Mouse (Mus musculus): ENCODE data around the gene Nhp2. TPM values are rescaled to one million over a fixed set of nuclear protein-coding genes. Genes with fewer than 3 reads are reported as not detected.
"Not testable (repeated sequence)": the region's sequence is repeated elsewhere in the genome, so short reads cannot be mapped to it uniquely, and the experiment has no call there.

The Nhp2 gene
- polyA plus RNA-seq, 1 experiment from 2014 or later, result 122 TPM

GRCm38 (mm10) chr11:51609266-51609909, 10.1 kb upstream of the Nhp2 start:
- Histone ChIP-seq H3K27me3 (replicated peaks) (no peaks in the 10 kb centered on the region), H3K9me3 (no peaks in the 10 kb centered on the region), H3K4me3 (no peak overlapping the region), H3K4me1 (peaks cover 9% of the 10 kb centered on the region), H3K36me3 (peaks cover 8% of the 10 kb centered on the region), H3K4me2 (replicated peaks) (no peak overlapping the region), H3K9ac (no peak overlapping the region), H3K27ac (no peak overlapping the region)
- WGBS, result 86% methylated on average over 3 of the region's 3 CpGs
- no peak for ATAC-seq (ENCODE audit: low FRiP score, low read depth)

GRCm38 (mm10) chr11:51609940-51610339, 9.6 kb upstream of the Nhp2 start:
- H3K27ac ChIP-seq; ATAC-seq (ENCODE audit: low FRiP score, low read depth); H3K9ac ChIP-seq; H3K36me3 ChIP-seq; H3K4me3 ChIP-seq; H3K9me3 ChIP-seq; H3K4me1 ChIP-seq; H3K4me2 ChIP-seq (replicated peaks); H3K27me3 ChIP-seq (replicated peaks): not testable (repeated sequence)
- WGBS, result 89% methylated on average over 5 of the region's 5 CpGs

- WGBS, result 84% methylated on average over 8 of the region's 8 CpGs
- no peaks in the 10 kb centered on the region for H3K27me3 ChIP-seq (replicated peaks)
- H3K36me3 ChIP-seq, result no peaks in the 10 kb centered on the region
- no peak overlapping the region for H3K4me3 ChIP-seq
- ATAC-seq (ENCODE audit: low FRiP score, low read depth), result no peak
- no peaks in the 10 kb centered on the region for H3K9me3 ChIP-seq
- H3K4me1 ChIP-seq, result peaks cover 8% of the 10 kb centered on the region; the same call in 1 of the 2 replicates
- no peak overlapping the region for H3K4me2 ChIP-seq (replicated peaks)
- H3K9ac ChIP-seq, result no peak overlapping the region
- no peak overlapping the region for H3K27ac ChIP-seq
Observed at GRCm38 (mm10) chr11:51614256-51614655, 5.3 kb upstream of the Nhp2 start.

- H3K4me1 ChIP-seq, result peaks cover 10% of the 10 kb centered on the region
- WGBS, result 55% methylated on average over 7 of the region's 7 CpGs
- no peak overlapping the region for H3K27ac ChIP-seq
- H3K36me3 ChIP-seq, result no peaks in the 10 kb centered on the region
- H3K4me2 ChIP-seq (replicated peaks), result peak overlapping the region; percentile 59
- no peak for ATAC-seq (ENCODE audit: low FRiP score, low read depth)
- H3K9ac ChIP-seq, result peak overlapping the region; percentile 42; the same call in 1 of the 2 replicates
- 0 out of 2 replicates have a peak overlapping the region, but pooled peaks have one; percentile 24 for H3K4me3 ChIP-seq
- no peaks in the 10 kb centered on the region for H3K9me3 ChIP-seq
- no peaks in the 10 kb centered on the region for H3K27me3 ChIP-seq (replicated peaks)
Observed at GRCm38 (mm10) chr11:51615129-51615528, 4.4 kb upstream of the Nhp2 start.

GRCm38 (mm10) chr11:51615601-51616000, 3.9 kb upstream of the Nhp2 start:
- H3K4me3 ChIP-seq, result peak overlapping the region; percentile 24
- H3K27ac ChIP-seq, result no peak overlapping the region
- ATAC-seq (ENCODE audit: low FRiP score, low read depth), result 0 out of 2 replicates have a peak, but pooled peaks have one; percentile 14

GRCm38 (mm10) chr11:51616113-51616512, 3.4 kb upstream of the Nhp2 start:
- H3K4me3 ChIP-seq, result not testable (repeated sequence)

More at GRCm38 (mm10) chr11:51615601-51616000, 3.9 kb upstream of the Nhp2 start:
- Histone ChIP-seq H3K4me1 (peaks cover 14% of the 10 kb centered on the region), H3K4me2 (replicated peaks) (peak overlapping the region; percentile 59), H3K9me3 (no peaks in the 10 kb centered on the region), H3K27me3 (replicated peaks) (no peaks in the 10 kb centered on the region), H3K36me3 (no peaks in the 10 kb centered on the region), H3K9ac (peak overlapping the region; percentile 42; the same call in 1 of the 2 replicates)
- WGBS, result 6% methylated on average over 14 of the region's 14 CpGs

GRCm38 (mm10) chr11:51617693-51618092, 1.8 kb upstream of the Nhp2 start:
- peaks cover 10% of the 10 kb centered on the region for H3K36me3 ChIP-seq

More at GRCm38 (mm10) chr11:51616113-51616512, 3.4 kb upstream of the Nhp2 start:
- not testable (repeated sequence) for H3K9ac ChIP-seq; ATAC-seq (ENCODE audit: low FRiP score, low read depth); H3K27ac ChIP-seq; H3K36me3 ChIP-seq; H3K27me3 ChIP-seq (replicated peaks); H3K9me3 ChIP-seq
- Histone ChIP-seq H3K4me1 (peaks cover 20% of the 10 kb centered on the region), H3K4me2 (replicated peaks) (peak overlapping the region; percentile 59)
- WGBS, result 96% methylated on average over 7 of the region's 7 CpGs

GRCm38 (mm10) chr11:51618894-51619408, 584 bp upstream of the Nhp2 start:
- Histone ChIP-seq H3K27me3 (replicated peaks) (no peaks in the 10 kb centered on the region), H3K4me3 (peak overlapping the region; percentile 84), H3K9ac (peak overlapping the region; percentile 17; the same call in 1 of the 2 replicates), H3K4me2 (replicated peaks) (peak overlapping the region; percentile 84), H3K36me3 (peaks cover 22% of the 10 kb centered on the region), H3K27ac (no peak overlapping the region), H3K4me1 (peaks cover 20% of the 10 kb centered on the region), H3K9me3 (no peaks in the 10 kb centered on the region)
- 54% methylated on average over 8 of the region's 8 CpGs for WGBS
- no peak for ATAC-seq (ENCODE audit: low FRiP score, low read depth)

More at GRCm38 (mm10) chr11:51617693-51618092, 1.8 kb upstream of the Nhp2 start:
- Histone ChIP-seq H3K27me3 (replicated peaks) (no peaks in the 10 kb centered on the region), H3K9ac (no peak overlapping the region), H3K27ac (no peak overlapping the region), H3K4me1 (peaks cover 20% of the 10 kb centered on the region), H3K4me3 (no peak overlapping the region), H3K9me3 (no peaks in the 10 kb centered on the region), H3K4me2 (replicated peaks) (no peak overlapping the region)
- 7% methylated on average over 4 of the region's 4 CpGs for WGBS
- no peak for ATAC-seq (ENCODE audit: low FRiP score, low read depth)

GRCm38 (mm10) chr11:51620084-51620483, 549 bp downstream of the Nhp2 start:
- no peak for ATAC-seq (ENCODE audit: low FRiP score, low read depth)
- peak overlapping the region; percentile 84 for H3K4me3 ChIP-seq
- H3K4me1 ChIP-seq, result peaks cover 20% of the 10 kb centered on the region
- peak overlapping the region; percentile 84 for H3K4me2 ChIP-seq (replicated peaks)
- 3% methylated on average over 11 of the region's 11 CpGs for WGBS
- H3K9me3 ChIP-seq, result no peaks in the 10 kb centered on the region
- H3K27ac ChIP-seq, result no peak overlapping the region
- H3K36me3 ChIP-seq, result peaks cover 33% of the 10 kb centered on the region
- H3K27me3 ChIP-seq (replicated peaks), result no peaks in the 10 kb centered on the region
- peak overlapping the region; percentile 72 for H3K9ac ChIP-seq

- WGBS, result 98% methylated on average over 2 of the region's 2 CpGs
- Histone ChIP-seq H3K36me3 (peaks cover 50% of the 10 kb centered on the region), H3K9ac (no peak overlapping the region), H3K4me2 (replicated peaks) (no peak overlapping the region), H3K4me3 (no peak overlapping the region), H3K27ac (no peak overlapping the region), H3K27me3 (replicated peaks) (no peaks in the 10 kb centered on the region), H3K4me1 (peaks cover 12% of the 10 kb centered on the region), H3K9me3 (no peaks in the 10 kb centered on the region)
- ATAC-seq (ENCODE audit: low FRiP score, low read depth), result no peak
Observed at GRCm38 (mm10) chr11:51621776-51622175, 2.2 kb downstream of the Nhp2 start.

- no peaks in the 10 kb centered on the region for H3K27me3 ChIP-seq (replicated peaks)
- H3K36me3 ChIP-seq, result peaks cover 62% of the 10 kb centered on the region
- H3K9me3 ChIP-seq, result no peaks in the 10 kb centered on the region
- 90% methylated on average over 7 of the region's 7 CpGs for WGBS
- peaks cover 12% of the 10 kb centered on the region for H3K4me1 ChIP-seq
- no peak overlapping the region for H3K4me3 ChIP-seq
- H3K4me2 ChIP-seq (replicated peaks), result no peak overlapping the region
- no peak for ATAC-seq (ENCODE audit: low FRiP score, low read depth)
- H3K27ac ChIP-seq, result no peak overlapping the region
- H3K9ac ChIP-seq, result no peak overlapping the region
Observed at GRCm38 (mm10) chr11:51622971-51623491, 3.5 kb downstream of the Nhp2 start.

- no peak overlapping the region for H3K9ac ChIP-seq
- no peak for ATAC-seq (ENCODE audit: low FRiP score, low read depth)
- H3K4me3 ChIP-seq, result no peak overlapping the region
Observed at GRCm38 (mm10) chr11:51625187-51625820, 5.8 kb downstream of the Nhp2 start.

More at GRCm38 (mm10) chr11:51625187-51625820, 5.8 kb downstream of the Nhp2 start:
- H3K36me3 ChIP-seq, result peaks cover 75% of the 10 kb centered on the region
- no peaks in the 10 kb centered on the region for H3K9me3 ChIP-seq
- no peak overlapping the region for H3K4me2 ChIP-seq (replicated peaks)
- WGBS, result 78% methylated on average over 5 of the region's 5 CpGs
- H3K27me3 ChIP-seq (replicated peaks), result no peaks in the 10 kb centered on the region
- H3K4me1 ChIP-seq, result peaks cover 9% of the 10 kb centered on the region
- H3K27ac ChIP-seq, result no peak overlapping the region
